Mouse (Mus musculus) liver, embryonic 14.5 days (tissue): Measurements from ENCODE around the gene Fam181a. TPM values are rescaled to one million over a fixed set of nuclear protein-coding genes. Genes with fewer than 3 reads are reported as not detected.

ENCODE experiments used
- ATAC-seq: fragments of 200-750 bp; cut with Nextera tagmentation; 2 replicates; pipeline ENCODE4 v1.8.0; 2017; ENCODE audit warnings: moderate number of reproducible peaks, mild to moderate bottlenecking, moderate library complexity; ENCODE audit not compliant: insufficient read depth
- DNase-seq, 3 experiments: peaks; one replicate each; pipeline ENCODE4 v3.0.0-alpha.2; 2012 to 2013; ENCODE audit warnings: low read depth in 3 of 3, low spot score in 3 of 3
- H3K27ac ChIP-seq: fragments of 300-500 bp; sonication (generic); 2 replicates; pipeline ENCODE4 v1.5.1; 2014; ENCODE audit warnings: moderate library complexity, mild to moderate bottlenecking, control low read depth, inconsistent platforms
- H3K27me3 ChIP-seq: fragments of 300-500 bp; sonication (generic); 2 replicates; pipeline ENCODE4 v1.6.1; 2014; ENCODE audit warnings: mild to moderate bottlenecking, low read length, moderate library complexity; ENCODE audit not compliant: control insufficient read depth, insufficient read depth
- H3K36me3 ChIP-seq: fragments of 300-500 bp; sonication (generic); replicated peaks from 2 replicates; pipeline ENCODE4 v1.6.1; 2014; ENCODE audit warnings: low read depth; ENCODE audit not compliant: control insufficient read depth, insufficient read depth
- H3K4me1 ChIP-seq, 2 experiments: fragments of 200-500 bp in 1 of 2; fragments of 300-500 bp in 1 of 2; sonication (generic) in 1 of 2; replicated peaks; 2 replicates each; pipeline ENCODE4 v1.6.1; 2012 to 2014; ENCODE audit warnings: antibody characterized with exemption in 1 of 2, inconsistent platforms in 1 of 2, low read length in 1 of 2; ENCODE audit not compliant: control insufficient read depth in 2 of 2, insufficient read depth in 2 of 2
- H3K4me2 ChIP-seq: fragments of 300-500 bp; sonication (generic); 2 replicates; pipeline ENCODE4 v1.6.1; 2014; ENCODE audit warnings: low read depth, mild to moderate bottlenecking, control low read depth, moderate library complexity
- H3K4me3 ChIP-seq, 2 experiments: fragments of 200-500 bp in 1 of 2; fragments of 300-500 bp in 1 of 2; sonication (generic) in 1 of 2; 2 replicates each; pipeline ENCODE4 v1.5.1; 2012 to 2014; ENCODE audit warnings: low read depth in 2 of 2, low read length in 2 of 2, mild to moderate bottlenecking in 2 of 2, control low read depth in 1 of 2, inconsistent platforms in 1 of 2, moderate library complexity in 1 of 2; ENCODE audit not compliant: insufficient read depth in 1 of 2
- H3K9ac ChIP-seq: fragments of 300-500 bp; sonication (generic); replicated peaks from 2 replicates; pipeline ENCODE4 v1.6.1; 2014; ENCODE audit warnings: mild to moderate bottlenecking, control low read depth, moderate library complexity
- H3K9me3 ChIP-seq: fragments of 300-500 bp; sonication (generic); 2 replicates; pipeline ENCODE4 v1.6.1; 2016; ENCODE audit warnings: low read length, mixed read lengths; ENCODE audit not compliant: control insufficient read depth
- CTCF ChIP-seq: IDR thresholded peaks from 2 replicates; pipeline ENCODE4 v1.5.1; 2016; ENCODE audit warnings: antibody characterized with exemption, low read depth, control low read depth
- EP300 ChIP-seq: IDR thresholded peaks from 2 replicates; pipeline ENCODE4 v1.6.1; 2016; ENCODE audit warnings: antibody characterized with exemption, low read depth
- WGBS: fragments of 180-500 bp; shearing (Covaris S2); extraction: QIAGEN DNeasy Blood & Tissue Kit; methylation state at CpG from one replicate; pipeline ENCODE4 v1.1.7; 2014; ENCODE audit not compliant: insufficient replicate concordance; 5-methylcytosine and 5-hydroxymethylcytosine counted together
- polyA plus RNA-seq, 2 experiments: library from polyadenylated mRNA; depleted of rRNA in 1 of 2; stranded (reverse) in 1 of 2; unstranded in 1 of 2; fragments of >200 nt; fragmentation: Nextera tagmentation in 1 of 2; extraction: Ambion mirVana in 1 of 2; gene quantifications; 2 replicates each; pipeline versions ENCODE4 v1.2.1 to v1.2.3; 2012 to 2014

The Fam181a gene
- polyA plus RNA-seq, 2 experiments, result not detected

GRCm38 (mm10) chr12:103343456-103343855 is 32.7 kb downstream of the Fam181a start:
- no peak overlapping the region for H3K9ac ChIP-seq
- H3K27me3 ChIP-seq, result no peaks in the 10 kb centered on the region
- TF ChIP-seq CTCF (no peak), EP300 (no peak)
- ATAC-seq (peak; percentile 52; the same call in 1 of the 2 replicates), DNase-seq (peak in 2 of 3 experiments; percentile 14 to 15)
- no peak overlapping the region for H3K4me3 ChIP-seq
- no peaks in the 10 kb centered on the region; a peak in 2 of 4 replicates for H3K4me1 ChIP-seq
- H3K9me3 ChIP-seq, result no peaks in the 10 kb centered on the region
- H3K36me3 ChIP-seq, result no peaks in the 10 kb centered on the region
- H3K4me2 ChIP-seq, result no peak overlapping the region
- 6% methylated on average over 8 of the region's 8 CpGs for WGBS
- H3K27ac ChIP-seq, result no peak overlapping the region

- TF ChIP-seq EP300 (no peak), CTCF (no peak)
- H3K36me3 ChIP-seq, result no peaks in the 10 kb centered on the region
- DNase-seq (no peak), ATAC-seq (no peak)
- H3K27ac ChIP-seq, result no peak overlapping the region
- no peak overlapping the region for H3K9ac ChIP-seq
- no peaks in the 10 kb centered on the region; a peak in 2 of 4 replicates for H3K4me1 ChIP-seq
- 58% methylated on average over 7 of the region's 7 CpGs for WGBS
- H3K27me3 ChIP-seq, result no peaks in the 10 kb centered on the region
- no peaks in the 10 kb centered on the region for H3K9me3 ChIP-seq
- no peak overlapping the region for H3K4me3 ChIP-seq
- H3K4me2 ChIP-seq, result no peak overlapping the region
Measured at GRCm38 (mm10) chr12:103344934-103345333, 34.2 kb downstream of the Fam181a start.

GRCm38 (mm10) chr12:103346945-103347344 is 36.2 kb downstream of the Fam181a start:
- Histone ChIP-seq H3K4me1 (no peaks in the 10 kb centered on the region; a peak in 2 of 4 replicates), H3K27ac (no peak overlapping the region), H3K9me3 (no peaks in the 10 kb centered on the region), H3K9ac (no peak overlapping the region), H3K4me2 (no peak overlapping the region), H3K36me3 (no peaks in the 10 kb centered on the region), H3K27me3 (no peaks in the 10 kb centered on the region), H3K4me3 (no peak overlapping the region)
- TF ChIP-seq EP300, result no peak
- TF ChIP-seq CTCF, result no peak
- ATAC-seq (no peak), DNase-seq (no peak)
- WGBS, result 63% methylated on average over 8 of the region's 8 CpGs

GRCm38 (mm10) chr12:103347406-103347805 is 36.6 kb downstream of the Fam181a start:
- Histone ChIP-seq H3K4me3 (no peak overlapping the region), H3K27me3 (no peaks in the 10 kb centered on the region), H3K27ac (no peak overlapping the region), H3K4me2 (no peak overlapping the region), H3K9ac (no peak overlapping the region), H3K9me3 (no peaks in the 10 kb centered on the region), H3K36me3 (no peaks in the 10 kb centered on the region), H3K4me1 (no peaks in the 10 kb centered on the region; a peak in 2 of 4 replicates)
- ATAC-seq (no peak), DNase-seq (no peak)
- TF ChIP-seq EP300 (no peak), CTCF (no peak)
- 48% methylated on average over 5 of the region's 5 CpGs for WGBS

GRCm38 (mm10) chr12:103348506-103348905 is 37.7 kb downstream of the Fam181a start:
- WGBS, result 1% methylated on average over 3 of the region's 3 CpGs
- no peaks in the 10 kb centered on the region; a peak in 2 of 4 replicates for H3K4me1 ChIP-seq
- TF ChIP-seq EP300 (no peak), CTCF (peak; percentile 94)
- no peaks in the 10 kb centered on the region for H3K36me3 ChIP-seq
- no peaks in the 10 kb centered on the region for H3K9me3 ChIP-seq
- H3K9ac ChIP-seq, result no peak overlapping the region
- H3K27me3 ChIP-seq, result no peaks in the 10 kb centered on the region
- no peak overlapping the region for H3K4me3 ChIP-seq
- ATAC-seq (peak; percentile 44; the same call in 1 of the 2 replicates), DNase-seq (peak; percentile 38 to 60 (median 52))
- H3K4me2 ChIP-seq, result no peak overlapping the region
- no peak overlapping the region for H3K27ac ChIP-seq
